Mouse (Mus musculus) testis, adult 2 months (tissue): ENCODE data around the gene Adamts9. TPM values are rescaled to one million over a fixed set of nuclear protein-coding genes. Genes with fewer than 3 reads are reported as not detected.

ENCODE experiments used
- H3K27ac ChIP-seq: fragments of 200-500 bp; 2 replicates; pipeline ENCODE4 v1.5.1; 2012; ENCODE audit warnings: low read depth, low read length; ENCODE audit not compliant: control insufficient read depth, insufficient read depth
- H3K27me3 ChIP-seq: fragments of 200-500 bp; 2 replicates; pipeline ENCODE4 v1.6.1; 2012; ENCODE audit warnings: mild to moderate bottlenecking, low read length, moderate library complexity; ENCODE audit not compliant: control insufficient read depth, insufficient read depth
- H3K36me3 ChIP-seq: fragments of 200-500 bp; 2 replicates; pipeline ENCODE4 v1.6.1; 2012; ENCODE audit warnings: mild to moderate bottlenecking, low read length; ENCODE audit not compliant: control insufficient read depth, insufficient read depth
- H3K4me1 ChIP-seq: fragments of 200-500 bp; 2 replicates; pipeline ENCODE4 v1.6.1; 2012; ENCODE audit warnings: low read length; ENCODE audit not compliant: control insufficient read depth, insufficient read depth
- H3K4me3 ChIP-seq: fragments of 200-500 bp; 2 replicates; pipeline ENCODE4 v1.5.1; 2012; ENCODE audit warnings: low read depth, mild to moderate bottlenecking, low read length, moderate library complexity, mixed read lengths; ENCODE audit not compliant: control insufficient read depth
- CTCF ChIP-seq: fragments of 200-500 bp; IDR thresholded peaks from 2 replicates; pipeline ENCODE4 v1.5.1; 2012; ENCODE audit warnings: low read depth, mild to moderate bottlenecking, inconsistent platforms, low read length, moderate library complexity; ENCODE audit not compliant: control insufficient read depth, insufficient read depth, insufficient replicate concordance
- POLR2A ChIP-seq: fragments of 200-500 bp; IDR thresholded peaks from 2 replicates; pipeline ENCODE4 v1.6.1; 2012; ENCODE audit warnings: low read depth, mild to moderate bottlenecking, inconsistent platforms, low read length, moderate library complexity; ENCODE audit not compliant: control insufficient read depth
- polyA plus RNA-seq: library from polyadenylated mRNA; depleted of rRNA; stranded (reverse); fragments of >200 nt; gene quantifications from 2 replicates; pipeline ENCODE4 v1.2.3, GENCODE M21; 2012

Gene Adamts9
- polyA plus RNA-seq, 1 experiment = 1.3 TPM

GRCm38 (mm10) chr6:92973340-92973739 lies 30.0 kb upstream of the Adamts9 start:
- Histone ChIP-seq H3K27me3 (no peaks in the 10 kb centered on the region), H3K27ac (no peak overlapping the region), H3K4me1 (no peaks in the 10 kb centered on the region), H3K36me3 (no peaks in the 10 kb centered on the region), H3K4me3 (no peak overlapping the region)
- TF ChIP-seq POLR2A (no peak), CTCF (no peak)

DNA sequence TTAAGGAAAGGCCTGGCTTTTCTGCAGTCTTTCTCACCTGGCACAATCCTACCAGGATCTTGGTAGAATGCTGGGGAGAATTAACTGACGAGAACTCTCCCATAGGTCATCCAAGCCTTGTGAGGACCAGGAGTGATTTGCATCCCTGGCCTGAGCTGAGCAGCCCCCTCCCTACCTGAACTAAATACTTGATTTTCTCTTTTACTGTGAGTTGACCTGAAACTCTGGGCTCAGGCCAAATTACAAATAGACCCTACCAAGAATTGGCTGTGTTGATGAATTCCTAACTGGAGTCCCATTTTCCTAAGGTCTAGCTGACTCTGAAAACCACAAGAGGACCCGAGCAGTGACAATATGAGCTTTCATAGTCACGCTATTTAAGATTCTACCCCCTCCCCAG lies 25.4 kb upstream of the Adamts9 start:
- Histone ChIP-seq H3K27ac (no peak overlapping the region), H3K4me1 (0 out of 2 replicates have a peak, but pooled peaks cover 2% of the 10 kb centered on the region), H3K27me3 (no peaks in the 10 kb centered on the region), H3K36me3 (no peaks in the 10 kb centered on the region), H3K4me3 (no peak overlapping the region)
- no peak for TF ChIP-seq CTCF
- no peak for TF ChIP-seq POLR2A

DNA sequence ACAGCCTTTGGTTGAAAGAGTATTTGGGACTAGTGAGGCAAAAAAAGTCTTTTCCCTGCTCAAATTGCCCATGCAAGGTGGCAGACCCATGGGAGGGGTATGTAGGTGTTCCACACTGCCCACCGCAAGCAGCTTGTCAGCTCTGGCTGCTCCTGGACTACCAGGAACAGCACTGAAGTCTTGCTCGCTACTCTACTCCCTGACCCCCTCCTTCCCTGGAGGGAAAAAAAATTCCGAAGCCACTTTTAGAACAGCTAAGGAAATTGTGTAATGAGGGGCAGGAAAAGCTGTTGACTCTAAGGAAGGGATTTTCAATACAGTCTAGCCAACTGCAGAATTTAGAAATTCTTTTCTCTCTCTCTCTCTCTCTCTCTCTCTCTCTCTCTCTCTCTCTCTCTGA lies 24.9 kb upstream of the Adamts9 start:
- Histone ChIP-seq H3K27ac (no peak overlapping the region), H3K4me1 (0 out of 2 replicates have a peak, but pooled peaks cover 2% of the 10 kb centered on the region)
- TF ChIP-seq POLR2A (no peak), CTCF (no peak)

GRCm38 (mm10) chr6:92962966-92963365 lies 19.7 kb upstream of the Adamts9 start:
- Histone ChIP-seq H3K27me3 (no peaks in the 10 kb centered on the region), H3K36me3 (no peaks in the 10 kb centered on the region), H3K4me1 (0 out of 2 replicates have a peak, but pooled peaks cover 2% of the 10 kb centered on the region), H3K4me3 (no peak overlapping the region), H3K27ac (no peak overlapping the region)
- TF ChIP-seq CTCF = no peak
- TF ChIP-seq POLR2A = no peak

More for the DNA sequence above, 24.9 kb upstream of the Adamts9 start:
- no peak overlapping the region for H3K4me3 ChIP-seq
- no peaks in the 10 kb centered on the region for H3K27me3 ChIP-seq
- H3K36me3 ChIP-seq = no peaks in the 10 kb centered on the region

DNA sequence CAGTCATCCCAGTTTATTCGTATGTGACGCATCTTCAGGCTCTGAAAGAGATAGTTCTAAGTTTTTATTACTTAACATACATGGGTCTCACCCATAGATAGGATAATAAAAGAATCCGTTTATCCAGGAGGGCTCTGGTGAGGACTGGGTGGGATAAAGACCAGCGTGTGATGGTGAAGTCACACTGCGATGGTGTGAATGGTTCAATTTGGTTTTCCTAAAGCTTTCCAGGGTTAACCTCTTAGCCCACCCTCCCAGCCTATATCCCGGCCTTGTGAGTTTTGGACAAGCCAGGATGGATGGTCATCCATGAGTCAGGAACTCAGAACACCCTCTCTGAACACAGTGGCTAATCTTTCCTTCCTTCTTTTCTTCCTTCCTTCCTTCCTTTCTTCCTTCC lies 17.7 kb upstream of the Adamts9 start:
- no peaks in the 10 kb centered on the region for H3K36me3 ChIP-seq
- H3K4me1 ChIP-seq = 0 out of 2 replicates have a peak, but pooled peaks cover 2% of the 10 kb centered on the region
- H3K27me3 ChIP-seq = no peaks in the 10 kb centered on the region
- no peak overlapping the region for H3K4me3 ChIP-seq
- TF ChIP-seq POLR2A = no peak
- no peak for TF ChIP-seq CTCF
- no peak overlapping the region for H3K27ac ChIP-seq

DNA sequence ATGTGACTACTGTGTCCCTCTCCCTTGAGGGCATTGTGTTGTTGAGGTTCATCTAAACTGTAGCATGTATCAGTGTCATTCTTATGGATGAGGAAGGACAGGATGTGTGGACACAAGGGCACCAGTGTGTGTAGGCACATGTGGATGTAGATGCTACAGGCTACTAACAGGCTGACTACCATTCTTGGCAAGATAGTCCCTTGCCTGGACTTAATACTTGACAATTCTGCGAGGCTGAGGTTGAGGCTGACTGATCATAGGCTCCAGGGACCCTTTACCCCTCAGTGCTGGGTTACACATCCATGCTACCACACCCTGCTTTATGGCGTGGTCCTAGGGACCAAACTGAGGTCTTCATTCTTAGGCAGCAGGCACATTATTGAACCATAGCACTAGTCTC lies 16.1 kb upstream of the Adamts9 start:
- Histone ChIP-seq H3K4me3 (no peak overlapping the region), H3K27me3 (no peaks in the 10 kb centered on the region), H3K36me3 (no peaks in the 10 kb centered on the region), H3K4me1 (0 out of 2 replicates have a peak, but pooled peaks cover 2% of the 10 kb centered on the region), H3K27ac (no peak overlapping the region)
- TF ChIP-seq CTCF (no peak), POLR2A (no peak)

- no peak overlapping the region for H3K27ac ChIP-seq
- H3K4me1 ChIP-seq = no peaks in the 10 kb centered on the region; the same call in 1 of the 2 replicates
- H3K4me3 ChIP-seq = no peak overlapping the region
- H3K36me3 ChIP-seq = no peaks in the 10 kb centered on the region
- H3K27me3 ChIP-seq = no peaks in the 10 kb centered on the region
- TF ChIP-seq CTCF (peak; percentile 73; the same call in 1 of the 2 replicates), POLR2A (no peak)
Measured at GRCm38 (mm10) chr6:92947337-92948042, 4.2 kb upstream of the Adamts9 start.
